Mouse (Mus musculus): ENCODE data around the gene Plcd1.

Gene Plcd1

GRCm38 (mm10) chr9:119032538-119032937 is 60.8 kb downstream of the Plcd1 start:
- in situ Hi-C loops (cut with MboI; ENCODE audit: low pct_unique_long_range_greater_than_20kb in 1 of 2, low sequenced_read_pairs in 2 of 2, unreplicated experiment in 1 of 2): loop anchor here in 1 of 2 experiments (10.0 kb wide), 1 partner anchor 118 kb away; no protein-coding TSS in a partner anchor

- in situ Hi-C loops (cut with MboI; ENCODE audit: low pct_unique_long_range_greater_than_20kb in 1 of 2, low sequenced_read_pairs in 2 of 2, unreplicated experiment in 1 of 2): loop anchor here in 1 of 2 experiments (10.0 kb wide), 1 partner anchor 117 kb away; no protein-coding TSS in a partner anchor
Measured at GRCm38 (mm10) chr9:119031772-119032171, 61.5 kb downstream of the Plcd1 start.

- in situ Hi-C loops (cut with MboI; ENCODE audit: low pct_unique_long_range_greater_than_20kb in 1 of 2, low sequenced_read_pairs in 2 of 2, unreplicated experiment in 1 of 2): loop anchor here in 1 of 2 experiments (10.0 kb wide), 1 partner anchor 116 kb away; no protein-coding TSS in a partner anchor
Measured at GRCm38 (mm10) chr9:119031038-119031437, 62.3 kb downstream of the Plcd1 start.

DNA sequence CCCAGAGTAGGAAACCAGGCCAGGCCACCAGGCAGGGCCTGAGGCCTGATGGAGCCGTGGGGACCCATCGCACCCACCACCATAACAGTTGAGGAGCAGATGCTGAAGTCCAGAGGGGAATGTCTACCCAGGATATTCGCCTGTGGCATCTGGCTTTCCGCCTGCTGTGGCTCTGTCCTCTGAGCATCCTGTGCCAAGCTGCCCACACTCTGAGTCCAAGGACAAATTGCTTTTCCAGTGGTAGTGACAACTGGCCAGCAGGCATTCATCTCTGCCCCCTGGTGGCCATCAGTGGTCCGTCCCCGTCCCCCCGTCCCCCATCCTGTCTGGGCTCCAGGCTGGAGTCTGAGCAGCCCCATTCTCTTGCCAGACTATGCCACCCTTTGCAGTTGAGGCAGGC is 63.7 kb downstream of the Plcd1 start:
- in situ Hi-C loops (cut with MboI; ENCODE audit: low pct_unique_long_range_greater_than_20kb in 1 of 2, low sequenced_read_pairs in 2 of 2, unreplicated experiment in 1 of 2): no loop called here

DNA sequence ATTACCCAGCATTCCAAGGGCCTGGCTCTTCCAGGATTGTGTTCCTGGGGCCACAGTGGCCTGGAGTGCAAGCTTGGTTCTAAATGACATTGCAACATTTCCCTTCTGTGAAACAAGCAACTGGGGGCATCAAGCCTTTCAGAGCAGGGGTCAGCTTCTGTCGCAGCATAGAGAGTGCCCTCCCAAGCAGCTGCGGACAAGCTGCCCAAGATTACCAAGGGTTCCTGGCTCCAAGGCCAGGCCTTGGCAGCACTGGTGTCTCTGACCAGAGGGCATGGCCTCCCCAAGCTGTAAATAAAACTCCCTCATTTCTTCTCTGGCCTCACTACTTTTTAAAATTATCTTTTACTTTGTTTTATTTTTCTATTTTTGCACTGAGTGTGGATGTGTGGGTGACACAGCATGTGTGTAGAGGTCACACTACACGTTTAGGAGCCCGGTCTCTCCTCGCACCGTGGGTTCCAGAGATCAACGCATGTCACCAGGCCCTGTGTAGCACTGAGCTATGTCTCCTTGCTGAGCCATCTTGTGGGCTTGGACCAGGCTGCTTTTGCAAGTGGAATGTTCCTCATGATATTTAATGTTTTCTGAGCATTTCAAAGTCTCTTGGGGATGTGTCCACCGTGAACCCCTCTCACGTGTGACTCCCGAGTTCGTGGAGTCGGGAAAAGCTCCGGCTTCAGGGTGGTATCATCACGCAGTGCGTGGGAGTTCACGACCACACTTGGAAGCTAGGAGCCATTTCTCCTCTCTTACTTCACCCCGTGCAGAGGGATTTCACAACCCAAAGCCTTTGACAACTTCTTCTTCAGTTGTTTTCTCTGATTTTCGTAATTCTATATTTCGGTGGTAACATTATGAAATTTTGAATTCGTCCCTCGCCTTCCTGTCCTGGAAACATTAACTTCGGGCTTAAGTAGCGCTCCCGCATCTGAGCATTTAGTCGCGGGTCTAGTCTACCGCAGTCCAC is 64.8 kb downstream of the Plcd1 start:
- in situ Hi-C loops (cut with MboI; ENCODE audit: low pct_unique_long_range_greater_than_20kb in 1 of 2, low sequenced_read_pairs in 2 of 2, unreplicated experiment in 1 of 2): no loop called here

- in situ Hi-C loops (cut with MboI; ENCODE audit: low pct_unique_long_range_greater_than_20kb in 1 of 2, low sequenced_read_pairs in 2 of 2, unreplicated experiment in 1 of 2): no loop called here
Measured at GRCm38 (mm10) chr9:119027337-119027736, 66.0 kb downstream of the Plcd1 start.

DNA sequence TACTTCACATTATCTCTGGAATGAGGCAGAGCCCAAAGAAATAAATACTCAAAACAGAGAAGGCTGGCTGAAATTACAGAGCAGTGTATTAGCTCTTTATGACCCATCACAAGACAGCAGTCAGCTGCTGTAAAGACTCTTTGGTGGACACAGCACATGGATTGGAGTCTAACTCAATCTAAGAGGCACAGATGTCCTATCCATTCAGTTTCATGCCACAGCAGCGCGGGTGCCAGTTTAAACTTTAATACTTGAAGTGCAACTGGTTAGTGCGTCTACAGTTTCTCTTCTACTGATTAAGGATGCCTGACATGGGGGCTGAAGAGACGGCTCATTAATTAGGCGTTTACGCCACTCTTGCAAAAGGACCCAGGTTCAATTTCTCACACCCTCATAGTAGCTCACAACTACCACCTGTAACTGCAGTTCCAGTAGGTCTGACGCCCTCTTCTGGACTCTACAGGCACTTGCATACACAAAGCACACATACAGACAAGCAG is 67.4 kb downstream of the Plcd1 start:
- in situ Hi-C loops (cut with MboI; ENCODE audit: low pct_unique_long_range_greater_than_20kb in 1 of 2, low sequenced_read_pairs in 2 of 2, unreplicated experiment in 1 of 2): no loop called here

DNA sequence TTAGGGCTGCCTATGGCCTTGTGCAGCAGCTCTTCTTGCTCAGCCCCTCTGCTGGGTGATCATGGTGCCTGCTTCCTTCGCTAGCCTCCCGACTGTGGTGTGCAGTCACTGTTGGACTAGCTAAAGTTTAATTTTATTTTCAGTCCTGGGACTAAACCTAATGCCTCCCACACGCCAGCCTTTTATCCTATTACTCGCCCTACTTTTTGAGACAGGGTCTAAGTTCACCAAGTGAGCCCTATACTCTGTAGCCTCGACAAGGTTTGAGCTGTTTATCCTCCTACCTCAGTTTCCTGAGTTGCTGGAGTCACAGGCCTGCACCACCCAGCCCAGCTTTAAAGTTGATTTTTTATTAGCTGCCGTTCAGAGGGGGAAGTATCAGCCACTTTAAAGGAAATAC is 68.0 kb downstream of the Plcd1 start:
- in situ Hi-C loops (cut with MboI; ENCODE audit: low pct_unique_long_range_greater_than_20kb in 1 of 2, low sequenced_read_pairs in 2 of 2, unreplicated experiment in 1 of 2): no loop called here

DNA sequence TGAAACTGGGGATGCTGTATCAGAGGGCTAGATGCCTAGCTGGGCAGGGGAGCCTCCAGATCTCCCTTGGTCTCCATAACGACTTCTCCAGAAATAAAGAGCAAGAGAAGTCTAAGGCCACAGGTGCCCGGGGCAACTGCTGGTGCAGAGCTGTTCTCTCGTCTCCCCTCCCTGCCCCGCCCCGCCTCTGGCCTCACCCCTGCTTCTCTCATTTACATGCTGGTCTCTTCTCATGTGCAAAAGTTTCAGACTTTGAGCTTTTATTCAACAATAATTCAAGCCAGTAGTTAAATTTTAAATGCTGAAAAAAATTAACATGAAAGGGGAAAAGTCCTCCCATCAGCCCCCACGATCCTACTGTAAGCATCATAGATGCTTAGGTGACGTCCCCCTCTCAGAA is 71.6 kb downstream of the Plcd1 start:
- in situ Hi-C loops (cut with MboI; ENCODE audit: low pct_unique_long_range_greater_than_20kb in 1 of 2, low sequenced_read_pairs in 2 of 2, unreplicated experiment in 1 of 2): no loop called here

Measured in mouse embryonic stem cell (cell line).